Mouse (Mus musculus) testis, adult 2 months (tissue): ENCODE measurements around the gene Lrch1.

ENCODE experiments used
- CTCF ChIP-seq: fragments of 200-500 bp; IDR thresholded peaks from 2 replicates; pipeline ENCODE4 v1.5.1; 2012; ENCODE audit warnings: low read depth, mild to moderate bottlenecking, inconsistent platforms, low read length, moderate library complexity; ENCODE audit not compliant: control insufficient read depth, insufficient read depth, insufficient replicate concordance
- POLR2A ChIP-seq: fragments of 200-500 bp; IDR thresholded peaks from 2 replicates; pipeline ENCODE4 v1.6.1; 2012; ENCODE audit warnings: low read depth, mild to moderate bottlenecking, inconsistent platforms, low read length, moderate library complexity; ENCODE audit not compliant: control insufficient read depth

DNA sequence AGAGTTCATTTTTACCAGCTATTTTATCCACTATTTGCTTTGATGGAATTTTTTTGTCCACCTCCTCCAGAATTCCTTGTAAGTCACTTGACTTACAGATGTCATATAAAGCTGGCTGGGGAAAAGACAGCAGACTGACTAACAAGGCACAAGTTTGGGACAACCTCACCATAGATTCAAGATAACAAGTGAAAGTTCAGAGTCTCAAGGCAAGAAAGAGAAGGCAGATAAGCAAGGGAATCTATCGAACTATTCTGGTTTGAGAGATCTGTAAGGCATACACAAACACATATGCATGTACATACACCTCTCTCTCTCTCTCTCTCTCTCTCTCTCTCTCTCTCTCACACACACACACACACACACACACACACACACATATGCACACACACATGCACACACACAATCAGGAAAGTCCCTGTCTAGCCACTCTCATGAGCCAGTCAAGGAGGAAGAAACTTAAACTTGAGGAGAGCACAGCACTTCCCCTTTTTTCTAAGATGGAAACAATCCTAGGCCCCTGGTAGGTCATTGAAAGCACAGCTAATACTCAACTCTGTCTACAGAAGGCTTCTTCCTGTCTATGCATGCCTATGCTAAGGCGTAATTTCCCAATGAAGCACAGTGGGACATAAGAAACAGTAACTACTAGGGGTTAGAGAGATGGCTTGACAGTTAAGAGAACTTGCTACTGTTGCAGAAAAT, 11.0 kb downstream of the Lrch1 start:
- TF ChIP-seq CTCF = no peak
- no peak for TF ChIP-seq POLR2A
